Mouse (Mus musculus) forebrain, postnatal 0 days (tissue): ENCODE measurements around the gene Nt5m. TPM values are rescaled to one million over a fixed set of nuclear protein-coding genes. Genes with fewer than 3 reads are reported as not detected.
"Not testable (repeated sequence)": the region's sequence is repeated elsewhere in the genome, so short reads cannot be mapped to it uniquely, and the experiment has no call there.

Source experiments
- ATAC-seq: fragments of 200-750 bp; cut with Nextera tagmentation; 2 replicates; pipeline ENCODE4 v1.8.0; 2017; ENCODE audit warnings: mild to moderate bottlenecking, moderate library complexity
- DNase-seq: peaks from one replicate; pipeline ENCODE4 v3.0.0-alpha.2; 2015
- H3K27ac ChIP-seq: fragments of 300-500 bp; sonication (generic); 2 replicates; pipeline ENCODE4 v1.5.1; 2014; ENCODE audit warnings: low read depth, mild to moderate bottlenecking, antibody characterized with exemption, low read length, moderate library complexity, mixed read lengths
- H3K27me3 ChIP-seq: fragments of 300-500 bp; sonication (generic); 2 replicates; pipeline ENCODE4 v1.6.1; 2014; ENCODE audit warnings: mild to moderate bottlenecking, low read length, mixed read lengths; ENCODE audit not compliant: insufficient read depth
- H3K36me3 ChIP-seq: fragments of 300-500 bp; sonication (generic); 2 replicates; pipeline ENCODE4 v1.6.1; 2014; ENCODE audit warnings: mild to moderate bottlenecking, moderate library complexity; ENCODE audit not compliant: insufficient read depth
- H3K4me1 ChIP-seq: fragments of 300-500 bp; sonication (generic); 2 replicates; pipeline ENCODE4 v1.6.1; 2014; ENCODE audit warnings: antibody characterized with exemption; ENCODE audit not compliant: insufficient read depth
- H3K4me2 ChIP-seq: fragments of 300-500 bp; sonication (generic); 2 replicates; pipeline ENCODE4 v1.6.1; 2014; ENCODE audit warnings: low read depth, mild to moderate bottlenecking, moderate library complexity
- H3K4me3 ChIP-seq: fragments of 300-500 bp; sonication (generic); 2 replicates; pipeline ENCODE4 v1.5.1; 2014; ENCODE audit warnings: low read depth, low read length, mixed read lengths
- H3K9ac ChIP-seq: fragments of 300-500 bp; sonication (generic); 2 replicates; pipeline ENCODE4 v1.6.1; 2014; ENCODE audit warnings: mild to moderate bottlenecking
- H3K9me3 ChIP-seq: fragments of 300-500 bp; sonication (generic); 2 replicates; pipeline ENCODE4 v1.6.1; 2016; ENCODE audit warnings: low read length
- CTCF ChIP-seq: sonication (generic); IDR thresholded peaks from 2 replicates; pipeline ENCODE4 v1.5.1; 2016; ENCODE audit warnings: antibody characterized with exemption, control low read depth, low read depth
- WGBS: fragments of 180-500 bp; shearing (Covaris S2); extraction: QIAGEN DNeasy Blood & Tissue Kit; methylation state at CpG from one replicate; pipeline ENCODE4 v1.1.7; 2014; 5-methylcytosine and 5-hydroxymethylcytosine counted together
- polyA plus RNA-seq: library from polyadenylated mRNA; unstranded; fragments of >200 nt; fragmentation: Nextera tagmentation; extraction: Ambion mirVana; gene quantifications from 2 replicates; pipeline ENCODE4 v1.2.1, GENCODE M21; 2015
- total RNA-seq: library from RNA; depleted of rRNA; stranded (reverse); fragments of >200 nt; gene quantifications from 2 replicates; pipeline ENCODE4 v1.2.3, GENCODE M21; 2014

The Nt5m gene
- total and polyA plus RNA-seq, 2 experiments from 2014 or later, result 62.2 to 85.9 TPM

DNA sequence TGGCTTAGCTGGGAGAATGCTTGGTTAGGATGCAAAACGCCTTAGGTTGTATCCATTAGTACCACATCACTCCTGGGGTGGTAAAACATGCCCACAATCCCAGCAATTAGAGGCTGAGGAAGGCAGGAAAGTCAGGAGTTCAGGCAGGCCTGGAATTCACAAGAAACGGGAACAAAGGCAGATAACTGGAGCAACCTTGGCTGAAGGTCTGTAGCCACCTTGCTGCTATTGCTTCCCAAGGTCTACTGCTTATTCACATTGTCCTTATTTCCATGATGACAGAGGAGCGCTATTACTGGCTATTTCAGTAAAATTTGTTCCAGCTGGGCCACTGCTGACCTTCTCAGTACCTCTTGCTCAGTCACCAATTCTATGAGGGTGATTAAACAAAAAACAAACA is 26.0 kb upstream of the Nt5m start:
- Histone ChIP-seq H3K4me1 (peaks cover 6% of the 10 kb centered on the region; the same call in 1 of the 2 replicates), H3K36me3 (peaks cover 16% of the 10 kb centered on the region), H3K27me3 (no peaks in the 10 kb centered on the region), H3K9me3 (no peaks in the 10 kb centered on the region), H3K4me2 (no peak overlapping the region), H3K4me3 (no peak overlapping the region), H3K9ac (no peak overlapping the region), H3K27ac (no peak overlapping the region)
- no peak for DNase-seq
- ATAC-seq, result no peak
- TF ChIP-seq CTCF, result no peak
- 83% methylated on average over 3 of the region's 3 CpGs for WGBS

DNA sequence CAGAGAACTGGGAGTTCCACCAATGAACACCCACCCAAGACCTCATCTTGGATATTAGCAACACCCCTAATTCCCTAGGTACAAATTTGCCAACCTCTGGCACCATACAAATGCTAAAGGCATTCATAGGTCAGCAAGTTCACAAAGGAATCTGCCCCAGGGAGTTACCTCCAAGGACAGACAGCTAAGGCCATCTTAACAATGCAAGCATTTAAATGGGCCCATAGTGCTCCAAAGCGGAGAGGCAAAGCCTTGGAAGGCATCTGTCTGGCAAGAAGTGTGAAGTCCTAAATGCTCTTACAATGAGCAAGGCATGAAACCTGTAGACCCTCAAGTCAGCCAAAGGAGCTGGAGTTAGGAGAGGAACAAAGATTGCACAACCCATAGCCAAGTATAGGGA is 24.9 kb upstream of the Nt5m start:
- Histone ChIP-seq H3K9me3 (no peaks in the 10 kb centered on the region), H3K9ac (no peak overlapping the region), H3K27me3 (no peaks in the 10 kb centered on the region), H3K4me1 (no peaks in the 10 kb centered on the region), H3K27ac (no peak overlapping the region), H3K4me2 (no peak overlapping the region), H3K4me3 (no peak overlapping the region), H3K36me3 (peaks cover 26% of the 10 kb centered on the region)
- ATAC-seq, result no peak
- 64% methylated on average over 1 of the region's 1 CpGs for WGBS
- DNase-seq, result no peak
- TF ChIP-seq CTCF, result no peak

GRCm38 (mm10) chr11:59814936-59815335 is 24.3 kb upstream of the Nt5m start:
- WGBS, result 90% methylated on average over 6 of the region's 6 CpGs
- TF ChIP-seq CTCF, result no peak

DNA sequence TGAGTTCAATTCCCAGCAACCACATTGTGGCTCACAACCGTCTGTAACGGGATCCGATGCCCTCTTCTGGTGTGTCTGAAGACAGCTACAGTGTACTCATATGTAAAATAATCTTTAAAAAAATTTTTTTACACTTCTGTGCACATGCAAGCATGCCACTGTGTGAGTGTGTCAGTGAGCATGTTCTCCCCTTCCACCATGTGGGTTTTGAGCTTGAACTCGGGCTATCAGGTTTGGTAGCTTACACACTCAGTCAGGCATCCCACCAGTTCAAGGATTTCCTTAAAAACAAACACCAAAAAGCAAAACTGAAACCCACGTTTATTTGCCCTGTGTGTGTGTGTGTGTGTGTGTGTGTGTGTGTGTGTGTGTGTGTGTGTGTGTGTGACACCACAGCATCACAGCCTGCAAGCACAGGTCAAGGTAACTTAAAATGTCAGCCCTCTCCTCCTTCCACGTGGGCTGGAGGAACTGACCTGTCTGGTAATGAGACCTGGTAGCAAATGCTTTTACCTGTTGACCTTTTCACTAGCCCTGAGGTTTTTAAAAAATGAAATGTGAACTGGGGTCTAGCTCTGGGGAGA is 23.7 kb upstream of the Nt5m start:
- no peak for DNase-seq
- Histone ChIP-seq H3K36me3 (peaks cover 37% of the 10 kb centered on the region), H3K4me3 (no peak overlapping the region), H3K27me3 (no peaks in the 10 kb centered on the region), H3K4me2 (no peak overlapping the region), H3K9ac (no peak overlapping the region), H3K9me3 (no peaks in the 10 kb centered on the region), H3K27ac (no peak overlapping the region), H3K4me1 (no peaks in the 10 kb centered on the region)
- no peak for ATAC-seq
- 90% methylated on average over 6 of the region's 6 CpGs for WGBS
- TF ChIP-seq CTCF, result no peak

More at GRCm38 (mm10) chr11:59814936-59815335, 24.3 kb upstream of the Nt5m start:
- DNase-seq (no peak), ATAC-seq (no peak)
- Histone ChIP-seq H3K4me3 (no peak overlapping the region), H3K9me3 (no peaks in the 10 kb centered on the region), H3K4me1 (no peaks in the 10 kb centered on the region), H3K27ac (no peak overlapping the region), H3K9ac (no peak overlapping the region), H3K36me3 (peaks cover 31% of the 10 kb centered on the region), H3K27me3 (no peaks in the 10 kb centered on the region), H3K4me2 (no peak overlapping the region)

- WGBS, result 94% methylated on average over 3 of the region's 3 CpGs
Measured at GRCm38 (mm10) chr11:59817916-59818315, 21.3 kb upstream of the Nt5m start.

DNA sequence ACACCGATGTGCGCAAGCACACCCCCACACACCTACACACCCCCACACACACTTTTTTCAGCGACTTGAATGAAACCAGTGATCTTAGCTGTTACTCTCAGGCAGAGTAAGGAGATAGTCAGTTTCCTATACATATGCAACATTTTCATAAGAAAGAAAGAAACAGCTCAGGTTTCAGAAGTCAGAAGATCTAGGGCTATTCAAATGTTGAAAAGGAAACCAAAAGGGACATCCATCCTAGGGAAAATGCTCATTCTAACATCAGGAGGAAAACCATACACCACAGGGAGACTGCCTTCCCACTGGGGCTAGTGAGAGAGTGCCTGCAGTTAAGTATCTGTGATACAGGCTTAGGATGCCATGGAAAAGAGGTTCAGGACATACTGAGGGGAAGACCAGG is 17.6 kb upstream of the Nt5m start:
- 92% methylated on average over 3 of the region's 3 CpGs for WGBS
- no peak for TF ChIP-seq CTCF
- no peak for ATAC-seq

More at GRCm38 (mm10) chr11:59817916-59818315, 21.3 kb upstream of the Nt5m start:
- TF ChIP-seq CTCF, result no peak
- H3K4me1 ChIP-seq, result no peaks in the 10 kb centered on the region
- no peaks in the 10 kb centered on the region for H3K27me3 ChIP-seq
- DNase-seq, result no peak
- H3K9ac ChIP-seq, result no peak overlapping the region
- H3K4me2 ChIP-seq, result no peak overlapping the region
- peaks cover 56% of the 10 kb centered on the region for H3K36me3 ChIP-seq
- H3K4me3 ChIP-seq, result no peak overlapping the region
- ATAC-seq, result no peak
- H3K9me3 ChIP-seq, result no peaks in the 10 kb centered on the region
- no peak overlapping the region for H3K27ac ChIP-seq

GRCm38 (mm10) chr11:59837789-59838188 is 1.5 kb upstream of the Nt5m start:
- H3K9ac ChIP-seq, H3K4me3 ChIP-seq, H3K27me3 ChIP-seq, DNase-seq, H3K27ac ChIP-seq, H3K9me3 ChIP-seq, ATAC-seq: not testable (repeated sequence)
- Histone ChIP-seq H3K36me3 (peaks cover 18% of the 10 kb centered on the region), H3K4me2 (peak overlapping the region; percentile 66; the same call in 1 of the 2 replicates), H3K4me1 (peaks cover 17% of the 10 kb centered on the region)
- WGBS, result no CpG with 5 or more reads among the region's 1 CpGs

More for the DNA sequence above, 17.6 kb upstream of the Nt5m start:
- H3K4me2 ChIP-seq, result no peak overlapping the region
- no peaks in the 10 kb centered on the region for H3K27me3 ChIP-seq
- peaks cover 85% of the 10 kb centered on the region for H3K36me3 ChIP-seq
- H3K9me3 ChIP-seq, result no peaks in the 10 kb centered on the region
- H3K4me1 ChIP-seq, result no peaks in the 10 kb centered on the region
- H3K27ac ChIP-seq, result no peak overlapping the region
- no peak for DNase-seq
- no peak overlapping the region for H3K9ac ChIP-seq
- H3K4me3 ChIP-seq, result no peak overlapping the region
